Mouse (Mus musculus) c-Kit-positive CD71-negative TER-119-negative erythroid progenitor cells, embryonic 14.5 days (primary cell): ENCODE results near the gene Nudt5.

Experiments used
- DNase-seq: peaks from one replicate; pipeline ENCODE4 v3.0.0-alpha.2; 2013; ENCODE audit warnings: low read depth

The Nudt5 gene

DNA sequence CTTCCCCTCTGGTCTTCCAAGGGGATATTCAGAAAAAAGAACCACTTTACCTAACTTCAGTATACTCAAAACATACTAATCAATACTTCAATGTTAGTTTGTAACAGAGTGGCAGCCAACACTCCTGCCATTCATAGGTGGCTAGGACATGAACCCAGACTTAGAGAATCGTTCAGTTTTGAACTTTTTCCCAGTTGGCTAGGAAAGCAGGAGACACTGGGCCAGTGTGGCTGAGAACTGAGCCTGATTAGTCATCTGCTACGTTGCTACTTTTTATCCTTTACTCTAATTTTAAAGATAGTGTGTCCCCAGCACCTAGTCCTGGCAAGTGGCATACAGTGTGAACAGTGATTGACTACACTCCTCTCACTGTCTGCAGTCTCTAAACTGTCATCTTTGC, 22.9 kb downstream of the Nudt5 start:
- DNase-seq: no peak

DNA sequence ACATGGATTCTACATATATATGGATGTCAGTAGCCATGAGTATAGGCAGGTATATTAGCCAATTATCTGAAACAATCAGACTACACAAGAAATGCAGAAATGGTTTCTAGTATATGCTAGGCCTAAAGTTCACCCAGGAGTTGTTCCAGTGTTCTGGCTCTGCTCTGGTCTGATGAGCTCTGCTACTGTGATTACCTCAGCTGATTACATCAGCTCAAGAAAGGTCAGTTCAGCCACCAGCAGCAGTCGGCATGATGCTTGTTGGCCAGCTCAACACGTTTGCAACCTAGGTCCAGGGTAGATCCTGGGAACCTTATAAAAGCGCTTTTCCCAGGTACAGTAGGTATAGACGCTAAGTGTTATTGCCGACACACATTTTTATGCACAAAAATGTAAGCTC, 24.9 kb downstream of the Nudt5 start:
- no peak for DNase-seq

DNA sequence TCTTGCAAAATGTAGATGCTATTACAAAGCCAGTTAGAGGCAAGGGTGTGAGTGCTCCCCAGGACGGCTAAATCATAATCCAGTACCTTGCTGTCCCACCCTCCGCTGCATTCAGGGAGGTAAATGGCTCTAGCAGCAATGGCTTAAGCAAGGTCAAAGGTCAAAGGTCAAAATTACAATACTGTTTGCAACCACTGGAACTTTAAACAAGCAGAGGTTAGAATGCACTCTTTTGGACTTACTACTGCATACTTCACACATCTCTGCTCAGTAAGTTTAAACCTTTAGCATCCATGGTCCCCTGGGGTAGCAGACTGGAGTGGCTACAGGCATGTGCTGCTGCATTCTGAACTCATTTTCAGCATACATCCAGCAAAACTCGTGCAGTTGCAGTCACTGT, 32.6 kb downstream of the Nudt5 start:
- no peak for DNase-seq

DNA sequence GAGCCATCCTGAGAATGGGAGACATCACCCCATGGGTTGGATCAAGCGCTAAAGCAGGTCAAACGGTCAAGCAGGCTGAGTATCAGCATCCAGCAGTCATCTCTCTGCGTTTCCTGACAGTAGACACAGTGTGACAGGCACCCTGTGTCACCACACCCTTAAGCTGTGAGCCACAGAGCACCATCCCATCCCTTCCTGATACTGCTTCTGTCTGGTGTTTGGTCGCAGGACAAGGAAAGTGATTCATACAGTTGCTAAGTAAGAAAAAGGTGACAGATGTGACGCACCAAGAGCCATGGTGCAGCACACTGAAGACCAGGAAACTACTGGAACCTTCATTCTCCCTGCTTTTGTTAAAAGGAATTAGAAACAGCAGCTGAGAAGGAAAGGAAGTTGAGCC, 44.0 kb downstream of the Nudt5 start:
- DNase-seq: no peak

DNA sequence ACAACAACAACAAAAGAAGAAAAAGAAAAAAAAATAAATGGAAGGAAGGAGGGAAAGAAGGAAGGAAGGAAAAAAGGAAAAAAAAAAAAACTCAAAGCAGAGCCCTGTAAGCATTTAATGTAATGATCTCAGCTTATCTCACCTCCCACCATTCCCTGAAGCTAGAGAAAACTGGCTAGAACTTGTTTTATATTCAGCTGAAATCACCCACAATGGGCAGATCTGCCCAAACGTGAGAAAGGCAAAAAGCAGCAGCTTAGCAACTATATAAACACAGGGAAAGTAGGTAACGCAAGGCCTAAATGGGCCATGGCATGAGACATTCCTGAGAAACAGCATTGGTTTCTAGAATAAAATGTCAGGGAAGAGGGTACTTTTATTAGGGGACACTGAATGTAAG, 44.6 kb downstream of the Nudt5 start:
- no peak for DNase-seq

DNA sequence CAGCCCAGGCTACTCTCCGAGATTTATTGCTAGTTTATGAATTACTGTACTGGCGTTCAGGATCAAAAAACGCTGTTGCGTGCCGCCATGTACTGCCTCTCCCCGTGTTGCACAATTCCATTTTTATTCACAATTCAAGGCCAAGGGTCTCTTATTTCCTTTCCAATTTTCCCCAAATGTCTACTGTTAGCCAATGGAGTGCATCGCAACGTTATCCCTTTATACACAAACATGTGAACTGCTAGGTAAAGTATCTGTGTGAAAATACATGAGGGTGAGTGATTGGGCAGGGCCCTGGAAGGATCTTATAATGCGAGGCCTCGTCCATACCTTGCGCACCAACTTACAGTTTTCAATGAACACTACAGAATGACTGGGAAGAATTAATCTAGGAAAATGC, 49.5 kb downstream of the Nudt5 start:
- no peak for DNase-seq

DNA sequence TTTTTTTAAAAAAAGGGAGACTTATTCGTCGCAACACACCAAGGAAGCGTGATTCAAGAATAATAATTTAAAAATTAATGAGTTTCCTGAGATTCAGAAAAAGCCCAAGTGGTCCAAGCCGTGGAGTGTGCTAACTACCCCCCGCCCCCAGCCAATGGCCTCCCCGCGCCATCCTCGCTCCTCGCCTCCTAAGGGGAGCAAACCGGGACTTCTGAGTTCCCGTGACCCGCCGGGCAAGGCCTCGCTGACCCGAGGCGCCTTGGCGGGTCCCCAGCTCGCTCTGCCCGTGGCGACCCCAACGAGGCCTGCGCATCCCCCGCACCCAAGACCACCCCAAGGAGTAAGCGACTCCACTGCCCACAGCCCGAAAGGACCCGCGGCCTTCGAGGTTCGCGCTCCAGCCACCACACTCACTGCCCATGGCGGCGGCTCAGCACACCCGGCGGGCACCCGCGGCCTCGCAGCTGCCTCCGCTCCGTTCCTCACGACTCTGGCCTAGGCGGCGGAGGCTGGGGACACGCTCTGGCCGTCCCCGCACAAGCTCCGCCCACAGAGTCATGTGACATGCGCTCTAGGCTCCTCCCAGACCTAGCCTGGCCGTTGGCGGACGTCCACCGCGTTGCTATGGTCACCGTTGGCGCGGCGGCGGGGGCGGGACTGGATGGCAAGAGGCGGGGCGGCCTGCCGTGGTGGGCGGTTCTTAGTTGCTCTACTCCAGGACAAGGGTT, 50.2 kb downstream of the Nudt5 start, which contains the start of gene Sec61a2:
Gene Sec61a2 (minus strand): TSS at position 590 of the 728 bp plus-strand sequence.
- peak; percentile 96 for DNase-seq

DNA sequence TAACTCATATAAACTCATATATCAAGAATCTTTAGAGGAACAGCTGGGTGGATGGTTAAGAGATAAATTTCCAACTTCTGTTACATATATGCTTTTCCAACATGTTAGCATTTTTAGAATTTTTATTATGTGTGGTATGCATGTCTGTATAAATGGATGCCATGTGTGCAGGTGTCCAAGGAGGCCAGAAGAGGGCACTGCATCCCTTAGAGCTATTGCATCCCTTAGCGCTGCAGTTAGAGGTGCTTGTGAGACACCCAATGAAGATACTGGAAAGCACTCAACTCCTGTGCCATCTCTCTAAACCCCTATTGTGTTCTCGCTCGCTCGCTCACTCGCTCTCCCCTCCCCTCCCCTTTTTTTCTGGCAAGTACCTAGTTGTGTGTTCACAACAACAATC, 55.3 kb downstream of the Nudt5 start:
- no peak for DNase-seq

DNA sequence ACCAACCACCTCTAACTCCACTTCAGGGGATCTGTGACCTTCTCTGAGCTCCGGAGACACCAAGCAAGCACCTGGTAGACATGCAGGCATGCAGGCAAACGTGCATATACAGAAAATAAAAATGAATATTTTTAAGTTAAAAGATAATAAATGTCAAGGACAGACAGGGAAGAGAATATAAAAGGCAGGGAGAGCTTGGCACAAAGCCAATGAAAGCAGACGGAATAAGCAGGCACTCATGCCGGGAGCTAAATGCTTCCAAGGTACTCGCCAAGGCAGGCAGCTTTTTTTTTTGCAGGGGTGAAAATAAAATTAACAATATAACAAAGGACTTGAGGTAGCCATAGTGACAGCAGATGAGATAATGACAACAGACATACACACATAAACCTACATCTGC, 61.3 kb downstream of the Nudt5 start:
- no peak for DNase-seq

DNA sequence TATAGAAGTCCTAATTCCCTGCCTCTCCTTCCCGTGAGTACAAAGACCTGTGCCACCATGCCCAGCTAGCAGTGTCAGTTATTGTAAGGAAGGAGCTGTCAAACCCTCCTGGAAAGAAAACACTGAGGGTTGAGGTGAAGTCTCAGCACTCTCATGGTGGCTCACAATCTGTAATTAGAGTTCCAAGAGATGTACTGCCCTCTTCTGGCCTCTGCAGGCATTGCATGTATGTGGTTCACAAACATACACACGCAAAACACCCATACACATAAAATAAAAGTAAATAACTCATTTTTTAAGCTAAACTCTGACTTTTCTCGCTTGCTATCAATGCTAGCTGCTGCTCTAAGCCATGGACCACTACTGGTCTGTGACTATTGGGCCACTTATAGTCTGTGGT, 61.8 kb downstream of the Nudt5 start:
- DNase-seq: peak; percentile 47

DNA sequence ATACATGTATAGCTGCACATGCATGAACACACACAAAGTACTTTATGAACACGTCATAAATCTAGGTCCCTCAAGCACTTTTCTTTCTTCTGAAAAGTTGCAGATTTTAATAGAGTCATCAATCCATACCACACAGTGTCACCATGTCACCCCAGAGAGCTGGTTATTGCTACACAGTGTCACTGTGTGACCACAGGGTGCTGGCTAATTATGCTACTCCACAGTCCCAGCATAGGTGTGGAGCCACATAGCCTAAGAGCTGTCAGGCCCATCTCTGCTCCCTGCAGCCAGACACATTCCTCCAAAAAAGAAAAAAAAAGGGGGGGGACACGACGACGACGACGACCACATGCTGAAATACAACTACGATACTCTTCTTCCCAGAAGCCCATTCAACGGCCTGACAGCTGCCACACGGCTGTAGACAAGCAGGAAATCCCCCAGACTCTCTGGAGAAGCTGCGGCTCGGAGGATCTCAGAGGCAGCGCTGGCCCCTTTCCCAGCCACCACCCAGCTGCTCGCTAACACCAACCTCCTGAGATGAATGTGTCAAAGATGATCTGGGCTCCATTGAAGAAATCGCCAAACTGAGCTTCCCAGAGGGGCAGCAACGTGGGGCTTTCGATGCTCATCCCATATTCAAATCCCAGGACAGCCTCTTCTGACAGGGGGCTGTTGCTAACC, 66.6 kb downstream of the Nudt5 start:
- no peak for DNase-seq
